Mouse (Mus musculus) lung, embryonic 15.5 days (tissue): ENCODE results near the gene Grin3a. TPM values are rescaled to one million over a fixed set of nuclear protein-coding genes. Genes with fewer than 3 reads are reported as not detected.
"Not testable (repeated sequence)": the region's sequence is repeated elsewhere in the genome, so short reads cannot be mapped to it uniquely, and the experiment has no call there.

Experiments
- ATAC-seq: fragments of 200-750 bp; cut with Nextera tagmentation; 2 replicates; pipeline ENCODE4 v1.8.0; 2017; ENCODE audit warnings: moderate number of reproducible peaks, borderline replicate concordance; ENCODE audit not compliant: low FRiP score, low TSS enrichment; ENCODE audit errors: extremely low read depth
- H3K27ac ChIP-seq: fragments of 300-500 bp; sonication (generic); 2 replicates; pipeline ENCODE4 v1.5.1; 2015; ENCODE audit warnings: moderate library complexity, mild to moderate bottlenecking, inconsistent platforms
- H3K27me3 ChIP-seq: fragments of 300-500 bp; sonication (generic); 2 replicates; pipeline ENCODE4 v1.6.1; 2015; ENCODE audit warnings: inconsistent platforms
- H3K36me3 ChIP-seq: fragments of 300-500 bp; sonication (generic); 2 replicates; pipeline ENCODE4 v1.6.1; 2015; ENCODE audit warnings: inconsistent platforms
- H3K4me1 ChIP-seq: fragments of 300-500 bp; sonication (generic); 2 replicates; pipeline ENCODE4 v1.6.1; 2015; ENCODE audit warnings: inconsistent platforms
- H3K4me2 ChIP-seq: fragments of 300-500 bp; sonication (generic); 2 replicates; pipeline ENCODE4 v1.6.1; 2015; ENCODE audit warnings: inconsistent platforms, mild to moderate bottlenecking, moderate library complexity
- H3K4me3 ChIP-seq: fragments of 300-500 bp; sonication (generic); 2 replicates; pipeline ENCODE4 v1.5.1; 2015; ENCODE audit warnings: mild to moderate bottlenecking, inconsistent platforms
- H3K9ac ChIP-seq: fragments of 300-500 bp; sonication (generic); 2 replicates; pipeline ENCODE4 v1.6.1; 2015; ENCODE audit warnings: inconsistent platforms
- H3K9me3 ChIP-seq: fragments of 300-500 bp; sonication (generic); 2 replicates; pipeline ENCODE4 v1.6.1; 2016; ENCODE audit warnings: inconsistent platforms
- WGBS: fragments of 180-500 bp; shearing (Covaris S2); methylation state at CpG from one replicate; pipeline ENCODE4 v1.1.7; 2015; 5-methylcytosine and 5-hydroxymethylcytosine counted together
- polyA plus RNA-seq: library from polyadenylated mRNA; unstranded; fragments of >200 nt; fragmentation: Nextera tagmentation; extraction: Ambion mirVana; gene quantifications from 2 replicates; pipeline ENCODE4 v1.2.1, GENCODE M21; 2015

Gene Grin3a
- polyA plus RNA-seq, 1 experiment from 2014 or later = 0.37 TPM

- Histone ChIP-seq H3K36me3 (no peaks in the 10 kb centered on the region), H3K4me3 (no peak overlapping the region), H3K27ac (peak overlapping the region; percentile 48), H3K9me3 (no peaks in the 10 kb centered on the region), H3K4me2 (no peak overlapping the region), H3K27me3 (no peaks in the 10 kb centered on the region), H3K9ac (no peak overlapping the region), H3K4me1 (no peaks in the 10 kb centered on the region)
- WGBS = 54% methylated on average over 6 of the region's 6 CpGs
- ATAC-seq = 0 out of 2 replicates have a peak, but pooled peaks have one; percentile 56
Observed at GRCm38 (mm10) chr4:49676071-49676470, 169.5 kb downstream of the Grin3a start.

GRCm38 (mm10) chr4:49664850-49665249 is 180.7 kb downstream of the Grin3a start:
- no peak overlapping the region for H3K4me3 ChIP-seq
- H3K9ac ChIP-seq = no peak overlapping the region
- 81% methylated on average over 5 of the region's 5 CpGs for WGBS
- no peak overlapping the region for H3K27ac ChIP-seq
- H3K36me3 ChIP-seq = peaks cover 6% of the 10 kb centered on the region; the same call in 1 of the 2 replicates
- H3K9me3 ChIP-seq = no peaks in the 10 kb centered on the region
- no peak overlapping the region for H3K4me2 ChIP-seq
- no peak for ATAC-seq
- H3K27me3 ChIP-seq = no peaks in the 10 kb centered on the region
- H3K4me1 ChIP-seq = no peaks in the 10 kb centered on the region

- no peaks in the 10 kb centered on the region for H3K9me3 ChIP-seq
- no peak overlapping the region for H3K4me2 ChIP-seq
- no peaks in the 10 kb centered on the region for H3K27me3 ChIP-seq
- H3K4me1 ChIP-seq = no peaks in the 10 kb centered on the region
- peak overlapping the region; percentile 67 for H3K27ac ChIP-seq
- no peak overlapping the region for H3K4me3 ChIP-seq
- no peak overlapping the region for H3K9ac ChIP-seq
- 69% methylated on average over 4 of the region's 4 CpGs for WGBS
- ATAC-seq = no peak
- H3K36me3 ChIP-seq = peaks cover 17% of the 10 kb centered on the region
Observed at GRCm38 (mm10) chr4:49662231-49662630, 183.3 kb downstream of the Grin3a start.

GRCm38 (mm10) chr4:49661664-49662063 is 183.9 kb downstream of the Grin3a start:
- H3K4me1 ChIP-seq = no peaks in the 10 kb centered on the region
- WGBS = 76% methylated on average over 9 of the region's 9 CpGs
- H3K9me3 ChIP-seq = no peaks in the 10 kb centered on the region
- peaks cover 22% of the 10 kb centered on the region for H3K36me3 ChIP-seq
- no peak for ATAC-seq
- H3K27ac ChIP-seq = peak overlapping the region; percentile 67
- H3K4me2 ChIP-seq = no peak overlapping the region
- no peak overlapping the region for H3K4me3 ChIP-seq
- H3K27me3 ChIP-seq = no peaks in the 10 kb centered on the region
- H3K9ac ChIP-seq = no peak overlapping the region

GRCm38 (mm10) chr4:49659421-49659820 is 186.1 kb downstream of the Grin3a start:
- no peak overlapping the region for H3K4me2 ChIP-seq
- H3K4me3 ChIP-seq = no peak overlapping the region
- no peak overlapping the region for H3K9ac ChIP-seq
- 88% methylated on average over 1 of the region's 1 CpGs for WGBS
- no peaks in the 10 kb centered on the region for H3K4me1 ChIP-seq
- peaks cover 41% of the 10 kb centered on the region for H3K36me3 ChIP-seq
- H3K27me3 ChIP-seq = no peaks in the 10 kb centered on the region
- no peaks in the 10 kb centered on the region for H3K9me3 ChIP-seq
- ATAC-seq = no peak
- H3K27ac ChIP-seq = no peak overlapping the region

GRCm38 (mm10) chr4:49639913-49640312 is 205.6 kb downstream of the Grin3a start:
- no peaks in the 10 kb centered on the region for H3K9me3 ChIP-seq
- WGBS = 52% methylated on average over 2 of the region's 2 CpGs
- H3K36me3 ChIP-seq = peaks cover 75% of the 10 kb centered on the region
- H3K4me3 ChIP-seq = no peak overlapping the region
- no peak overlapping the region for H3K9ac ChIP-seq
- H3K4me1 ChIP-seq = no peaks in the 10 kb centered on the region
- H3K4me2 ChIP-seq = no peak overlapping the region
- no peak overlapping the region for H3K27ac ChIP-seq
- ATAC-seq = no peak
- H3K27me3 ChIP-seq = no peaks in the 10 kb centered on the region

GRCm38 (mm10) chr4:49637821-49638220 is 207.7 kb downstream of the Grin3a start:
- no peak overlapping the region for H3K27ac ChIP-seq
- no peaks in the 10 kb centered on the region for H3K9me3 ChIP-seq
- 86% methylated on average over 11 of the region's 11 CpGs for WGBS
- no peak for ATAC-seq
- no peak overlapping the region for H3K4me2 ChIP-seq
- peaks cover 74% of the 10 kb centered on the region for H3K36me3 ChIP-seq
- H3K4me3 ChIP-seq = no peak overlapping the region
- peaks cover 5% of the 10 kb centered on the region for H3K4me1 ChIP-seq
- no peaks in the 10 kb centered on the region for H3K27me3 ChIP-seq
- no peak overlapping the region for H3K9ac ChIP-seq

GRCm38 (mm10) chr4:49632139-49632481 is 213.4 kb downstream of the Grin3a start:
- ATAC-seq = peak; percentile 64; the same call in 1 of the 2 replicates

GRCm38 (mm10) chr4:49631319-49632138 is 214.0 kb downstream of the Grin3a start, which contains the start of gene Rnf20:
Gene Rnf20 (plus strand): TSS chr4:49632006.
- Histone ChIP-seq H3K9ac (peak within 1 kb of the TSS; percentile 90), H3K4me1 (peaks cover 8% of the 10 kb centered on the region), H3K9me3 (no peaks in the 10 kb centered on the region), H3K4me2 (peak within 1 kb of the TSS; percentile 79), H3K27ac (peak within 1 kb of the TSS; percentile 92), H3K4me3 (peak within 1 kb of the TSS; percentile 89), H3K36me3 (peaks cover 28% of the 10 kb centered on the region), H3K27me3 (no peaks in the 10 kb centered on the region)
- 2% methylated on average over 37 of the region's 37 CpGs for WGBS
- ATAC-seq = peak; percentile 98

More at GRCm38 (mm10) chr4:49632139-49632481, 213.4 kb downstream of the Grin3a start:
- H3K9me3 ChIP-seq = no peaks in the 10 kb centered on the region
- peaks cover 33% of the 10 kb centered on the region for H3K36me3 ChIP-seq
- peaks cover 5% of the 10 kb centered on the region for H3K4me1 ChIP-seq
- H3K27ac ChIP-seq = peak overlapping the region; percentile 92
- H3K9ac ChIP-seq = peak overlapping the region; percentile 90
- peak overlapping the region; percentile 89 for H3K4me3 ChIP-seq
- 0% methylated on average over 30 of the region's 30 CpGs for WGBS
- H3K4me2 ChIP-seq = peak overlapping the region; percentile 79
- no peaks in the 10 kb centered on the region for H3K27me3 ChIP-seq

GRCm38 (mm10) chr4:49628941-49629340 is 216.6 kb downstream of the Grin3a start:
- H3K36me3 ChIP-seq = 0 out of 2 replicates have a peak, but pooled peaks cover 4% of the 10 kb centered on the region
- H3K9ac ChIP-seq = no peak overlapping the region
- ATAC-seq = no peak
- H3K4me1 ChIP-seq = peaks cover 11% of the 10 kb centered on the region
- no peaks in the 10 kb centered on the region for H3K27me3 ChIP-seq
- no peak overlapping the region for H3K4me3 ChIP-seq
- H3K27ac ChIP-seq = no peak overlapping the region
- 76% methylated on average over 5 of the region's 5 CpGs for WGBS
- no peak overlapping the region for H3K4me2 ChIP-seq
- no peaks in the 10 kb centered on the region for H3K9me3 ChIP-seq

GRCm38 (mm10) chr4:49626973-49627372 is 218.6 kb downstream of the Grin3a start:
- Histone ChIP-seq H3K27me3 (no peaks in the 10 kb centered on the region), H3K4me2 (no peak overlapping the region), H3K4me3 (no peak overlapping the region), H3K9me3 (no peaks in the 10 kb centered on the region), H3K9ac (no peak overlapping the region), H3K27ac (no peak overlapping the region), H3K36me3 (no peaks in the 10 kb centered on the region), H3K4me1 (0 out of 2 replicates have a peak, but pooled peaks cover 9% of the 10 kb centered on the region)
- no peak for ATAC-seq
- 0% methylated on average over 3 of the region's 3 CpGs for WGBS

- not testable (repeated sequence) for H3K36me3 ChIP-seq, H3K9me3 ChIP-seq, H3K4me2 ChIP-seq, H3K4me1 ChIP-seq, H3K27ac ChIP-seq, ATAC-seq, H3K4me3 ChIP-seq, H3K27me3 ChIP-seq, H3K9ac ChIP-seq
- WGBS = 68% methylated on average over 4 of the region's 4 CpGs
Observed at GRCm38 (mm10) chr4:49624969-49625368, 220.6 kb downstream of the Grin3a start.
